Mouse (Mus musculus): ENCODE results near the gene Slc25a5. TPM values are rescaled to one million over a fixed set of nuclear protein-coding genes. Genes with fewer than 3 reads are reported as not detected.

Gene Slc25a5
- total and polyA plus RNA-seq, 2 experiments from 2014 or later: 1,635 to 1,760 TPM

DNA sequence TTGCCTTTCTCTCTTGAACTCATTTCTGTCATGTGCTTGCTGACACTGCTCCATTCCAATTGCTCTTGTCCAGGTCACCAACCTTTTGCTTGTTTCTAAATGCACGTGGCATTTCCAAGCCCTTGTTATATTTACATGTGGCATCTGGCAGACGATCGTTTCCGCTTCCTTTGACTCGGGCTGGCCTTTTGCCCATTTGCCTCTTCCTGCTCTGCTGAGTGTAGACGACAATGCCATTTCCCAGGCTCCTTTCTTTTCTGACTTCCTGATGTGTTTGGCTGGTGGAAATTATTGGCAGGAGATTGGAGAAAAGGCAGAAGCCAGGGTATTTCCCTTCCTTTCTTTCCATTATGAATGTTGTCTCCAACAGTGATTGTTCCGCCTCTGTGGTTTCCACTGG is 43.9 kb downstream of the Slc25a5 start:
- 49% methylated on average over 7 of the region's 7 CpGs for WGBS
- Histone ChIP-seq H3K4me2 (ENCODE audit: low read depth, low read length) (no peak overlapping the region), H3K9ac (replicated peaks; ENCODE audit: low read depth, low read length) (no peak overlapping the region), H3K4me3 (ENCODE audit: low read depth, low read length) (no peak overlapping the region), H3K4me1 (ENCODE audit: control insufficient read depth, insufficient read depth) (no peaks in the 10 kb centered on the region), H3K9me3 (replicated peaks; ENCODE audit: control insufficient read depth, low read length) (no peaks in the 10 kb centered on the region), H3K27ac (ENCODE audit: low read depth) (no peak overlapping the region), H3K27me3 (ENCODE audit: control insufficient read depth, insufficient read depth, low read length) (no peaks in the 10 kb centered on the region), H3K36me3 (replicated peaks; ENCODE audit: control insufficient read depth, insufficient read depth, low read length) (no peaks in the 10 kb centered on the region)
- ATAC-seq (ENCODE audit: insufficient read depth, low read depth) (no peak; the same call in 1 of the 2 replicates), DNase-seq (ENCODE audit: low spot score) (no peak)
- TF ChIP-seq EP300 (IDR thresholded peaks at IDR 0.05; ENCODE audit: low read depth) (no peak), CTCF (IDR thresholded peaks at IDR 0.05; ENCODE audit: low read depth) (no peak)

DNA sequence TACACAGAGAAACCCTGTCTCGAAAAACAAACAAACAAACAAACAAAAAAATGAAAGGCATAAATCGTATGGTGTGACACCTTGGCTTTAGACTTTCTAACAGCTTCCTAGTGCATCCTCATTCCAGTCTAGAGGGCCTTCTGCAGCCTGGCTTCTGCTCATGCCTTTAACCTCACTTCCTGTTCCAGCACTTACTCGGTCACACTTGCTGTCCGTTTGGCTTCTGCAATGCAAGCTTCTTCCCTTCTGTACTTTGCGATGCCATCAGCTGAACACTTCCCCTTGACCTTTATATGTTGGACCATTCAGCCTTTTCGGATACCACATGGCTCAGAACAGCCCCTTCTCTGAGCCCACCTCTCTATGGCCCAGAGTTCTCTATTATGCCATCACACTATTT is 46.2 kb downstream of the Slc25a5 start:
- H3K9me3 ChIP-seq (replicated peaks; ENCODE audit: control insufficient read depth, low read length): no peaks in the 10 kb centered on the region
- WGBS: 66% methylated on average over 6 of the region's 6 CpGs
- H3K27ac ChIP-seq (ENCODE audit: low read depth): no peak overlapping the region
- TF ChIP-seq EP300 (IDR thresholded peaks at IDR 0.05; ENCODE audit: low read depth): no peak
- TF ChIP-seq CTCF (IDR thresholded peaks at IDR 0.05; ENCODE audit: low read depth): no peak
- H3K4me2 ChIP-seq (ENCODE audit: low read depth, low read length): no peak overlapping the region
- ATAC-seq (ENCODE audit: insufficient read depth, low read depth) (no peak), DNase-seq (ENCODE audit: low spot score) (no peak)
- H3K9ac ChIP-seq (replicated peaks; ENCODE audit: low read depth, low read length): no peak overlapping the region
- H3K36me3 ChIP-seq (replicated peaks; ENCODE audit: control insufficient read depth, insufficient read depth, low read length): no peaks in the 10 kb centered on the region
- H3K27me3 ChIP-seq (ENCODE audit: control insufficient read depth, insufficient read depth, low read length): no peaks in the 10 kb centered on the region
- H3K4me1 ChIP-seq (ENCODE audit: control insufficient read depth, insufficient read depth): no peaks in the 10 kb centered on the region
- H3K4me3 ChIP-seq (ENCODE audit: low read depth, low read length): no peak overlapping the region

DNA sequence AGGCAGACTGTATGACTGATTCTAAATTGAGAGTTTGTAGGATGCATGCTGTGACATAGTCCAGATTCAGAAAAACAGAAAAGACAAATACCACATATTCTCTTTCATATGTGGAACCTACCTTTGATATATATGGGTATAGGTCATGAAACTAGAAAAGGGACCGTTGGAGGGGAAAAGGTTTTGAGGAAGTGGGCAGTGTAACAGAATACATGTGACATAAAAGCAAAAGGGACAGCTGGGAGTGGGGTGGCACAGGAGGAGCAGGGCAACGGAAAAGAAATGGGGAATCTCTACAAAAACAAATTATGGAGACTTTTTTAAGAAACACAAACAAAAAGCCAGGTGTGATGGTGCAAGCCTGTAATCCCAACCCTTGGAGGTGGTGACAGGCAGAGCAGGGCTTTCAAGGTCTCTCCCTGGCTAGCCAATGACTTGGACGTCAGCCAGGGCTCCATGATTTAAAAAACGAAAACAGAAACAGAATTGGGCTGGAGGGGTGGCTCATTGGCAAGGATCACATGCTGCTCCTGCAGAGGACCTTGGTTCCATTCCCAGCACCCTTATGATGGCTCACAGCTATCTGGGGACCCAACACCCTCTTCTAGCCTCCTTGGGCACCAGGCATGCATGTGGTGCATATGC is 48.0 kb downstream of the Slc25a5 start:
- TF ChIP-seq EP300 (IDR thresholded peaks at IDR 0.05; ENCODE audit: low read depth): no peak
- H3K9ac ChIP-seq (replicated peaks; ENCODE audit: low read depth, low read length): no peak overlapping the region
- no peak overlapping the region for H3K4me3 ChIP-seq (ENCODE audit: low read depth, low read length)
- 51% methylated on average over 4 of the region's 4 CpGs for WGBS
- H3K36me3 ChIP-seq (replicated peaks; ENCODE audit: control insufficient read depth, insufficient read depth, low read length): no peaks in the 10 kb centered on the region
- no peaks in the 10 kb centered on the region for H3K4me1 ChIP-seq (ENCODE audit: control insufficient read depth, insufficient read depth)
- no peaks in the 10 kb centered on the region for H3K9me3 ChIP-seq (replicated peaks; ENCODE audit: control insufficient read depth, low read length)
- H3K4me2 ChIP-seq (ENCODE audit: low read depth, low read length): no peak overlapping the region
- no peak for ATAC-seq (ENCODE audit: insufficient read depth, low read depth)
- H3K27me3 ChIP-seq (ENCODE audit: control insufficient read depth, insufficient read depth, low read length): no peaks in the 10 kb centered on the region
- no peak overlapping the region for H3K27ac ChIP-seq (ENCODE audit: low read depth)
- DNase-seq (ENCODE audit: low spot score): no peak

DNA sequence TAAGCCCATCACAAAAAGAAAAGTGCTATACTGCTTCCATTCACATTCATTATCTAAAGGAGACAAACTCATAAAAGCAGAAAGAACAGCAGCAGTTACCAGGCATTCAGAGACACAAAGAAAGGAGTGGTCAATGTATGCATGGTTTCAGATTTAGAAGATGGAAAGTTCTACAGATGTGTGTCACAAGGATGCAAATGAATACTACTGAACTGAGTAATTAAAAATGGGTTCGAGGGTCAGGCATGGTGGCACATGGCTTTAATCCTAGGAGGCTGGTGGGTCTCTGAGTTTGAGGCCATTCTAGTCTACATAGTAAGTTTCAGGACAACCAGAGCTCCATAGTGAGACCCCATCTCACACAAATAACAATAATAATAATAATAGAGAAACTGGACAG is 51.7 kb downstream of the Slc25a5 start:
- H3K4me1 ChIP-seq (ENCODE audit: control insufficient read depth, insufficient read depth): no peaks in the 10 kb centered on the region
- H3K4me3 ChIP-seq (ENCODE audit: low read depth, low read length): no peak overlapping the region
- H3K4me2 ChIP-seq (ENCODE audit: low read depth, low read length): no peak overlapping the region
- H3K9ac ChIP-seq (replicated peaks; ENCODE audit: low read depth, low read length): no peak overlapping the region
- ATAC-seq (ENCODE audit: insufficient read depth, low read depth) (no peak), DNase-seq (ENCODE audit: low spot score) (no peak)
- no peaks in the 10 kb centered on the region for H3K27me3 ChIP-seq (ENCODE audit: control insufficient read depth, insufficient read depth, low read length)
- no peak overlapping the region for H3K27ac ChIP-seq (ENCODE audit: low read depth)
- 68% methylated on average over 1 of the region's 1 CpGs for WGBS
- no peaks in the 10 kb centered on the region for H3K9me3 ChIP-seq (replicated peaks; ENCODE audit: control insufficient read depth, low read length)
- H3K36me3 ChIP-seq (replicated peaks; ENCODE audit: control insufficient read depth, insufficient read depth, low read length): 0 out of 2 replicates have a peak, but pooled peaks cover 3% of the 10 kb centered on the region
- no peak for TF ChIP-seq EP300 (IDR thresholded peaks at IDR 0.05; ENCODE audit: low read depth)
- TF ChIP-seq CTCF (IDR thresholded peaks at IDR 0.05; ENCODE audit: low read depth): no peak

Other genes with a start within 250 kb of the Slc25a5 start
- 50.5 and 82.2 TPM in 2 replicates for gene Pgrmc1, start 197.4 kb upstream of the Slc25a5 start, total RNA-seq (2014; rRNA removed; ENCODE audit: low replicate concordance)
- gene Pgrmc1, start 197.4 kb upstream of the Slc25a5 start, polyA plus RNA-seq (2015; fragmentation: Nextera tagmentation; extraction: Ambion mirVana): 70.5 and 72.6 TPM in 2 replicates
- 1.3 and 2.7 TPM in 2 replicates for gene Akap17b, start 150.3 kb upstream of the Slc25a5 start, total RNA-seq (2014; rRNA removed; ENCODE audit: low replicate concordance)
- 1.3 TPM in 2 replicates for gene Akap17b, start 150.3 kb upstream of the Slc25a5 start, polyA plus RNA-seq (2015; fragmentation: Nextera tagmentation; extraction: Ambion mirVana)
- gene Slc25a43, start 52.0 kb upstream of the Slc25a5 start, total RNA-seq (2014; rRNA removed; ENCODE audit: low replicate concordance): 2.7 TPM in 1 of 2 replicates, not detected in the other
- 2.0 and 2.2 TPM in 2 replicates for gene Slc25a43, start 52.0 kb upstream of the Slc25a5 start, polyA plus RNA-seq (2015; fragmentation: Nextera tagmentation; extraction: Ambion mirVana)
- 24.1 and 75.9 TPM in 2 replicates for gene Ube2a, start 78.2 kb downstream of the Slc25a5 start, total RNA-seq (2014; rRNA removed; ENCODE audit: low replicate concordance)
- 210 and 213 TPM in 2 replicates for gene Ube2a, start 78.2 kb downstream of the Slc25a5 start, polyA plus RNA-seq (2015; fragmentation: Nextera tagmentation; extraction: Ambion mirVana)
- 16.6 and 19.0 TPM in 2 replicates for gene C330007P06Rik, start 78.5 kb downstream of the Slc25a5 start, total RNA-seq (2014; rRNA removed; ENCODE audit: low replicate concordance)
- 10.5 and 10.7 TPM in 2 replicates for gene C330007P06Rik, start 78.5 kb downstream of the Slc25a5 start, polyA plus RNA-seq (2015; fragmentation: Nextera tagmentation; extraction: Ambion mirVana)
- 0.62 and 5.7 TPM in 2 replicates for gene Nkrf, start 107.2 kb downstream of the Slc25a5 start, total RNA-seq (2014; rRNA removed; ENCODE audit: low replicate concordance)
- gene Nkrf, start 107.2 kb downstream of the Slc25a5 start, polyA plus RNA-seq (2015; fragmentation: Nextera tagmentation; extraction: Ambion mirVana): 0.44 and 0.51 TPM in 2 replicates
- 53.1 and 73.5 TPM in 2 replicates for gene Sept6, start 196.1 kb downstream of the Slc25a5 start, total RNA-seq (2014; rRNA removed; ENCODE audit: low replicate concordance)
- 22.1 and 22.3 TPM in 2 replicates for gene Sept6, start 196.1 kb downstream of the Slc25a5 start, polyA plus RNA-seq (2015; fragmentation: Nextera tagmentation; extraction: Ambion mirVana)